Mouse (Mus musculus) brain, embryonic 14.5 days (tissue): ENCODE results near the gene AC170998.1.
"Not testable (repeated sequence)": the region's sequence is repeated elsewhere in the genome, so short reads cannot be mapped to it uniquely, and the experiment has no call there.

Experiments
- CTCF ChIP-seq: fragments of 200-500 bp; IDR thresholded peaks from 2 replicates; pipeline ENCODE4 v1.5.1; 2012; ENCODE audit warnings: inconsistent platforms, mild to moderate bottlenecking, moderate library complexity, borderline replicate concordance; ENCODE audit not compliant: insufficient read depth, insufficient read length; ENCODE audit errors: extremely low read depth
- POLR2A ChIP-seq: fragments of 200-500 bp; IDR thresholded peaks from 2 replicates; pipeline ENCODE4 v1.6.1; 2012; ENCODE audit warnings: mild to moderate bottlenecking, inconsistent platforms, borderline replicate concordance; ENCODE audit not compliant: poor library complexity, insufficient read depth, insufficient read length, severe bottlenecking; ENCODE audit errors: extremely low read depth

GRCm38 (mm10) chr17:28727511-28727910 is 1.6 kb downstream of the AC170998.1 start:
- not testable (repeated sequence) for TF ChIP-seq POLR2A, CTCF
